Mouse (Mus musculus) small intestine, adult 2 months (tissue): ENCODE measurements around the gene Rhd. TPM values are rescaled to one million over a fixed set of nuclear protein-coding genes. Genes with fewer than 3 reads are reported as not detected.

Experiments
- H3K27ac ChIP-seq: fragments of 200-500 bp; 2 replicates; pipeline ENCODE4 v1.5.1; 2012; ENCODE audit warnings: low read depth, low read length, control low read depth, inconsistent platforms; ENCODE audit not compliant: insufficient read depth
- H3K27me3 ChIP-seq: fragments of 200-500 bp; 2 replicates; pipeline ENCODE4 v1.6.1; 2012; ENCODE audit warnings: mild to moderate bottlenecking, moderate library complexity, low read length, inconsistent platforms; ENCODE audit not compliant: control insufficient read depth, insufficient read depth
- H3K36me3 ChIP-seq: fragments of 200-500 bp; 2 replicates; pipeline ENCODE4 v1.6.1; 2012; ENCODE audit warnings: mild to moderate bottlenecking, low read length, control low read depth, inconsistent platforms; ENCODE audit not compliant: control insufficient read depth, insufficient read depth
- H3K4me1 ChIP-seq: fragments of 200-500 bp; 2 replicates; pipeline ENCODE4 v1.6.1; 2012; ENCODE audit warnings: low read length, inconsistent platforms, mixed read lengths; ENCODE audit not compliant: control insufficient read depth, insufficient read depth, insufficient read length
- H3K4me3 ChIP-seq: fragments of 200-500 bp; 2 replicates; pipeline ENCODE4 v1.5.1; 2012; ENCODE audit warnings: low read depth, mild to moderate bottlenecking, control low read depth, inconsistent platforms, low read length, moderate library complexity
- CTCF ChIP-seq: fragments of 200-500 bp; IDR thresholded peaks from 2 replicates; pipeline ENCODE4 v1.5.1; 2012; ENCODE audit warnings: low read depth, mild to moderate bottlenecking, control low read depth, inconsistent platforms, low read length, moderate library complexity, mixed read lengths; ENCODE audit not compliant: insufficient replicate concordance, insufficient read length; ENCODE audit errors: extremely low read depth
- POLR2A ChIP-seq: fragments of 200-500 bp; IDR thresholded peaks from 2 replicates; pipeline ENCODE4 v1.6.1; 2012; ENCODE audit warnings: low read depth, mild to moderate bottlenecking, control low read depth, inconsistent platforms, low read length, moderate library complexity
- WGBS: fragments of 180-500 bp; shearing (Covaris S2); methylation state at CpG from one replicate; pipeline ENCODE4 v1.1.7; 2018; 5-methylcytosine and 5-hydroxymethylcytosine counted together
- polyA plus RNA-seq: library from polyadenylated mRNA; depleted of rRNA; stranded (reverse); fragments of >200 nt; gene quantifications from 2 replicates; pipeline ENCODE4 v1.2.3, GENCODE M21; 2012; rRNA removed

Gene Rhd
- polyA plus RNA-seq, 1 experiment = not detected

GRCm38 (mm10) chr4:134930684-134931481, 66.5 kb downstream of the Rhd start, which contains the start of gene Syf2:
TSS of gene Syf2 (plus strand) at chr4:134930898.
- peaks cover 52% of the 10 kb centered on the region for H3K36me3 ChIP-seq
- WGBS = under 1% methylated on average over 68 of the region's 68 CpGs
- peak; percentile 81 for TF ChIP-seq POLR2A
- no peak for TF ChIP-seq CTCF
- H3K27me3 ChIP-seq = no peaks in the 10 kb centered on the region
- peak within 1 kb of the TSS; percentile 84 for H3K4me3 ChIP-seq
- 0 out of 2 replicates have a peak, but pooled peaks cover under 1% of the 10 kb centered on the region for H3K4me1 ChIP-seq
- H3K27ac ChIP-seq = peak within 1 kb of the TSS; percentile 79

- 0 out of 2 replicates have a peak, but pooled peaks cover 2% of the 10 kb centered on the region for H3K4me1 ChIP-seq
- no peak overlapping the region for H3K27ac ChIP-seq
- H3K27me3 ChIP-seq = no peaks in the 10 kb centered on the region
- no peak overlapping the region for H3K4me3 ChIP-seq
- H3K36me3 ChIP-seq = peaks cover 38% of the 10 kb centered on the region
- WGBS = 48% methylated on average over 17 of the region's 17 CpGs
- no peak for TF ChIP-seq CTCF
- TF ChIP-seq POLR2A = no peak
Measured at GRCm38 (mm10) chr4:134937240-134938176, 73.2 kb downstream of the Rhd start.

GRCm38 (mm10) chr4:134939900-134940299, 75.6 kb downstream of the Rhd start:
- H3K27me3 ChIP-seq = no peaks in the 10 kb centered on the region
- TF ChIP-seq POLR2A (no peak), CTCF (no peak)
- no peak overlapping the region for H3K4me3 ChIP-seq
- 47% methylated on average over 9 of the region's 9 CpGs for WGBS
- peaks cover 21% of the 10 kb centered on the region for H3K36me3 ChIP-seq
- no peak overlapping the region for H3K27ac ChIP-seq
- 0 out of 2 replicates have a peak, but pooled peaks cover 2% of the 10 kb centered on the region for H3K4me1 ChIP-seq

GRCm38 (mm10) chr4:134943758-134944538, 79.6 kb downstream of the Rhd start:
- no peak overlapping the region for H3K27ac ChIP-seq
- no peaks in the 10 kb centered on the region for H3K27me3 ChIP-seq
- no peaks in the 10 kb centered on the region for H3K36me3 ChIP-seq
- H3K4me1 ChIP-seq = no peaks in the 10 kb centered on the region
- 44% methylated on average over 27 of the region's 27 CpGs for WGBS
- no peak for TF ChIP-seq POLR2A
- TF ChIP-seq CTCF = no peak
- no peak overlapping the region for H3K4me3 ChIP-seq

Other genes with a start within 250 kb of the Rhd start
- 2.8 and 3.7 TPM in 2 replicates for gene Man1c1, start 160.2 kb upstream of the Rhd start, polyA plus RNA-seq
- 10.8 and 11.2 TPM in 2 replicates for gene Ldlrap1, start 96.5 kb upstream of the Rhd start, polyA plus RNA-seq
- gene Maco1, start 11.2 kb upstream of the Rhd start, polyA plus RNA-seq = 6.7 and 8.1 TPM in 2 replicates
- 29.8 and 54.4 TPM in 2 replicates for gene Tmem50a, start 50.5 kb downstream of the Rhd start, polyA plus RNA-seq
- gene Rsrp1, start 59.1 kb downstream of the Rhd start, polyA plus RNA-seq = 758 and 1,409 TPM in 2 replicates
- 2.4 and 9.2 TPM in 2 replicates for gene Syf2, start 66.4 kb downstream of the Rhd start, polyA plus RNA-seq